Mouse (Mus musculus): Measurements from ENCODE around the gene Plac1.

DNA sequence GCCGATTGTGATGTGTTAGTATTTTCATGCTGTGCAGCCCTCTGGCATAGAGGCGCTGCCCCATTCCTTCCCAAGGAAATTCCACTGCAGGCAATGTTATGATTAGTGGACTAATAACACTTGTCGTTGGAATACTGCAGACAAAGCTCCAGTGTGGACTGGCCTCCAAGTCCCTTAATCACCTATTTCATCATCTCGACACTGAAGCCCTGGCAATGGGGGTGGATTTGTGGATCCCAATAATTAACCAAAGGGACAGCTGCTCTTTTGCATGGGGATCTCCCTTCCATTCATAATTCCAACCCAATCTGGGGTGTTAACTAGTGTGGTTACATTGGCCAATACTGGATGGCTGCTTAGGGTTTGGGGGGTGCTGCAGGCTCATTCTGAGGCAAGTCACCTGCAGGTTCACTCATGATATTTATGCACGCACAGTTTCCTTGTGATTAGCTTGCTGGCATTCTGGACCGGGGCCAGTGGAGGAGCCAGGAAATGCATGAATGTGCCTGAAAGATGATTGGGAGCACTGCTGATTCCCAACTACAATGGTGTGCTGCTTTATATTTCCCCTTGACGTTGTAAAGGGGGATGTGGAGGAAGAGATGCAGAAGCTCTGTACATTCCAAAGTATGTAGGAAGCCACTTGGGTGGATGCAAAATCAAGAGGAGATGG, 25.2 kb downstream of the Plac1 start:
- no peak for TF ChIP-seq CTCF (IDR thresholded peaks at IDR 0.05; ENCODE audit: low read depth)
- no peak for TF ChIP-seq EP300 (IDR thresholded peaks at IDR 0.05; ENCODE audit: low read depth)
